Mouse (Mus musculus): ENCODE measurements around the gene Trim65. TPM values are rescaled to one million over a fixed set of nuclear protein-coding genes. Genes with fewer than 3 reads are reported as not detected.

Trim65 gene
- polyA plus RNA-seq, 1 experiment, result 8.2 TPM

DNA sequence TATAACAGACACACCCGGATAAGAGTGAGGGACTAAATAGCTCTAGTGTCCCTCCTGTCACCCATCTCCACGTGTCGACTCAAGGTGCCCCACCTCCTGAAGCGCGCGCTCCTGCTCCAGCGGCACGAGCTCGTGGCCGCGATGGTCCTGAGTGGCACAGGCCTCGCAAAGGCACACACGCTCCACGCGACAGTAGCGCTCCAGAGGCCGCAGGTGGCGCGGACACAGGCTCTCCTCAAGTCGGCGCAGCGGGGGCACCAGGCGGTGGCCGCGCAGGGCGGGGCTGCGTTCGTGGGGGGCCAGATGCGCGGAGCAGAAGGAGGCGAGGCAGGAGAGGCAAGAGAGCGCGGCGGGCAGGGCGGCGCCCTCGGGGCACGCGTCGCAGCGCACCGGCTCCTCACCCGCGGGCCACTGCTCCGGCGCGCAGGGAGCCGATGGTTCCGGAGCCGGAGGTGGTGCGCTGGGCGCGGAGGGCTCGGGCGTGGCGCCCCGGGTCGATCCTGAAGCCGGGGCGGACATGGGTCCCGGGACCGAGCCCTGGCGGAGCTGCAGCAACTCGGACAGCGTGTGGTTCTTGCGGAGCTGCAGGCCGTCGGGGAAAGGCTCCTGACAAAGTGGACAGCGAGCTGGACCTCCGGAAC lies 21.4 kb downstream of the Trim65 start:
- no peak for TF ChIP-seq POLR2A (IDR thresholded peaks at IDR 0.05; ENCODE audit: borderline replicate concordance, control insufficient read depth, low read depth, low read length)
- TF ChIP-seq CTCF (IDR thresholded peaks at IDR 0.05; ENCODE audit: control insufficient read depth, insufficient read depth, low read length), result no peak
- under 1% methylated on average over 70 of the region's 70 CpGs for WGBS
- H3K4me3 ChIP-seq (replicated peaks; ENCODE audit: control insufficient read depth, low read depth, low read length), result peak overlapping the region; percentile 38
- H3K4me1 ChIP-seq (ENCODE audit: control insufficient read depth, insufficient read depth, low read length), result no peaks in the 10 kb centered on the region
- peak overlapping the region; percentile 33; the same call in 1 of the 2 replicates for H3K27ac ChIP-seq (ENCODE audit: control insufficient read depth, insufficient read depth, low read depth, low read length, poor library complexity)

DNA sequence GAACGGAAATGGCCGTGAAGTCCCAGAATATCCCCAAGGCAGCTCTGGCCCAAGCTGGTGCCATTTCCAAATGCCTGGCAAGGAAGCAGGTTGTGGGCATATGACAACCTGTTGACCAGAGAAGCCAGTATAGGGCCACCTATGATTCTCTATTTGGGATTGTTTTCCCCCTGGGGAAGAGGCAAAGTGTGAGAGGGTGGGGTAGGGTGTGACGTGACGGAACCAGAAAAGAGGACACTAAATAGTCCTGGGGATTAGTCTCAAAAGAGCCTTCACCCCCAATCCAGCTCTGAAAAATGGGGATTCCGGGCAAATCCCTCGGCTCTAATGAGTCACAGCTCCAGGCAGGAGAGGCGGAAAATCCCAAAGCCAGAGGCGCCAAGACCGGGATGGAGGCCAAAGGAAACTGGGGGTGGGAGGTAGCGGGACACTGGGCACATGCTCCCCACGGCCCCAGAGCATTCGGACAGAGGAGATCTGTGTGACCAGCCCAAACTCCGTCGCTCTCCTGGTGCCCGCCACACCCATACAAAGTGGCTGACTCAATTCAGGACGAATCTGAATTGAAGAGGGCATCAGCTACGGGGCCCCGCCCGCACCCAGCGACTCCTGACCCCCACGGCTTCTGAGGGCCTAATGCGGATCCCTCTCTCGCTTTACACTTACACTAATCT lies 22.3 kb downstream of the Trim65 start:
- TF ChIP-seq POLR2A (IDR thresholded peaks at IDR 0.05; ENCODE audit: borderline replicate concordance, control insufficient read depth, low read depth, low read length) (no peak), CTCF (IDR thresholded peaks at IDR 0.05; ENCODE audit: control insufficient read depth, insufficient read depth, low read length) (no peak)
- no peak overlapping the region for H3K4me3 ChIP-seq (replicated peaks; ENCODE audit: control insufficient read depth, low read depth, low read length)
- H3K27ac ChIP-seq (ENCODE audit: control insufficient read depth, insufficient read depth, low read depth, low read length, poor library complexity), result no peak overlapping the region; the same call in 1 of the 2 replicates
- no peaks in the 10 kb centered on the region; the same call in 1 of the 2 replicates for H3K4me1 ChIP-seq (ENCODE audit: control insufficient read depth, insufficient read depth, low read length)
- WGBS, result 39% methylated on average over 23 of the region's 23 CpGs

GRCm38 (mm10) chr11:116107777-116108285 lies 23.1 kb downstream of the Trim65 start:
- TF ChIP-seq POLR2A (IDR thresholded peaks at IDR 0.05; ENCODE audit: borderline replicate concordance, control insufficient read depth, low read depth, low read length), result no peak
- Histone ChIP-seq H3K4me3 (replicated peaks; ENCODE audit: control insufficient read depth, low read depth, low read length) (no peak overlapping the region), H3K4me1 (ENCODE audit: control insufficient read depth, insufficient read depth, low read length) (no peaks in the 10 kb centered on the region; the same call in none of the 2 replicates), H3K27ac (ENCODE audit: control insufficient read depth, insufficient read depth, low read depth, low read length, poor library complexity) (no peak overlapping the region)
- 79% methylated on average over 19 of the region's 19 CpGs for WGBS

GRCm38 (mm10) chr11:116106963-116107776 lies 23.8 kb downstream of the Trim65 start:
- 64% methylated on average over 14 of the region's 14 CpGs for WGBS
- Histone ChIP-seq H3K4me1 (ENCODE audit: control insufficient read depth, insufficient read depth, low read length) (no peaks in the 10 kb centered on the region; the same call in none of the 2 replicates), H3K4me3 (replicated peaks; ENCODE audit: control insufficient read depth, low read depth, low read length) (no peak overlapping the region), H3K27ac (ENCODE audit: control insufficient read depth, insufficient read depth, low read depth, low read length, poor library complexity) (no peak overlapping the region)
- TF ChIP-seq CTCF (IDR thresholded peaks at IDR 0.05; ENCODE audit: control insufficient read depth, insufficient read depth, low read length) (no peak), POLR2A (IDR thresholded peaks at IDR 0.05; ENCODE audit: borderline replicate concordance, control insufficient read depth, low read depth, low read length) (no peak)

- Histone ChIP-seq H3K27ac (ENCODE audit: control insufficient read depth, insufficient read depth, low read depth, low read length, poor library complexity) (no peak overlapping the region), H3K4me3 (replicated peaks; ENCODE audit: control insufficient read depth, low read depth, low read length) (no peak overlapping the region), H3K4me1 (ENCODE audit: control insufficient read depth, insufficient read depth, low read length) (no peaks in the 10 kb centered on the region; the same call in none of the 2 replicates)
- WGBS, result 87% methylated on average over 32 of the region's 32 CpGs
- TF ChIP-seq CTCF (IDR thresholded peaks at IDR 0.05; ENCODE audit: control insufficient read depth, insufficient read depth, low read length), result no peak
- TF ChIP-seq POLR2A (IDR thresholded peaks at IDR 0.05; ENCODE audit: borderline replicate concordance, control insufficient read depth, low read depth, low read length), result no peak
These were observed 24.6 kb downstream of the Trim65 start for GRCm38 (mm10) chr11:116106154-116106962.

DNA sequence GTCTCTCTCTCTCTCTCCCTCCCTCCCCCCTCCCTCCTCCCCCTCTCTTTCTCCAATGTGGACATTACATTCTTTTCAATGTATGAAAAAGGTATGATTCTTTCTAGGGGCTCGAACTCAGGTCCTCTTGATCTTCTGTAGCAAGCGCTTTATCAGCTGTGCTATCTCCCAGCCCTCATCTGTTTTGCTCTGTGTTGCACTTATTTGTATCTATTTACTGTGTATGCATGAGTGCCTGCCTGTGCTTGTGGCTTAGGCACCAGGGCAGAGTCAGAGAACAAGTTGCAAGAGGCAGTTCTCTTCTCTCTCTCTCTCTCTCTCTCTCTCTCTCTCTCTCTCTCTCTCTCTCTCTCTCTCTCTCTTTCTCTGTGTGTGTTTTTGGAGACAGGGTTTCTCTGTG lies 25.9 kb downstream of the Trim65 start:
- 78% methylated on average over 2 of the region's 2 CpGs for WGBS
- Histone ChIP-seq H3K4me1 (ENCODE audit: control insufficient read depth, insufficient read depth, low read length) (no peaks in the 10 kb centered on the region; the same call in none of the 2 replicates), H3K27ac (ENCODE audit: control insufficient read depth, insufficient read depth, low read depth, low read length, poor library complexity) (no peak overlapping the region), H3K4me3 (replicated peaks; ENCODE audit: control insufficient read depth, low read depth, low read length) (no peak overlapping the region)
- TF ChIP-seq CTCF (IDR thresholded peaks at IDR 0.05; ENCODE audit: control insufficient read depth, insufficient read depth, low read length), result no peak
- TF ChIP-seq POLR2A (IDR thresholded peaks at IDR 0.05; ENCODE audit: borderline replicate concordance, control insufficient read depth, low read depth, low read length), result no peak

DNA sequence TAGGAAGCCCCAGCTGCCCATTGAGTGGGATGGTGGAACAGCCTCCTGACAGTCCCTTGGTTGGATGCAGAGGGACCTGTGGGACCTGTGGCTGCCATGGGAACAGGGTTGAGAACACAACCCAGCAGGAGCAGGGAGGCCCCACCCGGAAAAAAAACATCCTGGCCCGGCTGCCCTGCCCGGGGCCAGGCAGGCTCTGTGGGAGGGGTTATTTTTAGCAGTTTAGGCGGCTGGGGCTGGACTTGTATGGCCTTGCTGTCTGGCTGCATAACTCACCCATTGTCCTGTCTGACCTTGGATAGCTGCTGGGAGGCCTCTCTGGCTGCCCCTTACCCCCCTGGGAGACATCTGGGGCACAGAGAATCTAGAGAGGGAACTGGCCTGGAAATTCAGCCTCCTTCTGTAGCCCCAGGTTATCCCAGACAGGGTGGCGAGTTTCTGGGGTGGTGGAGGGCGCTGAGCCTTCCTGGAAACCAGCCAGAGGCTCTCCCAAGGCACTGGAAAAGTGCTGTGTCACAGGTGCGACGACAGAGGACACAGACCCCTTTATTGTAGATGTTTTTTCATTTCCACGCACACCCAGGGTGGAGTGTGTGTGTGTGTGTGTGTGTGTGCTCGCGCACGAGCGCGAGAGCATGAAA lies 26.8 kb downstream of the Trim65 start:
- Histone ChIP-seq H3K4me1 (ENCODE audit: control insufficient read depth, insufficient read depth, low read length) (no peaks in the 10 kb centered on the region; the same call in none of the 2 replicates), H3K27ac (ENCODE audit: control insufficient read depth, insufficient read depth, low read depth, low read length, poor library complexity) (no peak overlapping the region), H3K4me3 (replicated peaks; ENCODE audit: control insufficient read depth, low read depth, low read length) (no peak overlapping the region)
- TF ChIP-seq CTCF (IDR thresholded peaks at IDR 0.05; ENCODE audit: control insufficient read depth, insufficient read depth, low read length) (no peak), POLR2A (IDR thresholded peaks at IDR 0.05; ENCODE audit: borderline replicate concordance, control insufficient read depth, low read depth, low read length) (no peak)
- 36% methylated on average over 14 of the region's 14 CpGs for WGBS

All from bone marrow, adult 2 months (tissue).